Mouse (Mus musculus) 3T3-L1 (cell line): ENCODE measurements around the gene Tnf.

Experiments used
- DNase-seq: peaks from one replicate; pipeline ENCODE4 v3.0.0-alpha.2; 2015; ENCODE audit warnings: low read depth, low spot score

Tnf gene

GRCm38 (mm10) chr17:35198946-35199345 is 2.9 kb downstream of the Tnf start:
- DNase-seq: no peak

- DNase-seq: no peak
Observed at GRCm38 (mm10) chr17:35198029-35198428, 3.8 kb downstream of the Tnf start.

GRCm38 (mm10) chr17:35197126-35197525 is 4.7 kb downstream of the Tnf start:
- DNase-seq: no peak

GRCm38 (mm10) chr17:35196321-35196641 is 5.5 kb downstream of the Tnf start:
- no peak for DNase-seq

- no peak for DNase-seq
Observed at GRCm38 (mm10) chr17:35195631-35196320, 6.0 kb downstream of the Tnf start.

GRCm38 (mm10) chr17:35194844-35195630 is 6.8 kb downstream of the Tnf start:
- no peak for DNase-seq

GRCm38 (mm10) chr17:35193881-35194843 is 7.6 kb downstream of the Tnf start, which contains the start of gene Ltb:
Gene Ltb, plus strand, starts transcription at chr17:35194439.
- DNase-seq: no peak

- DNase-seq: no peak
Observed at GRCm38 (mm10) chr17:35192924-35193323, 8.9 kb downstream of the Tnf start.

GRCm38 (mm10) chr17:35191723-35192122 is 10.1 kb downstream of the Tnf start:
- no peak for DNase-seq

GRCm38 (mm10) chr17:35190096-35190495 is 11.7 kb downstream of the Tnf start:
- peak; percentile 33 for DNase-seq

GRCm38 (mm10) chr17:35189186-35189585 is 12.6 kb downstream of the Tnf start:
- no peak for DNase-seq

GRCm38 (mm10) chr17:35187959-35188610 is 13.7 kb downstream of the Tnf start, which contains the start of gene Lst1:
Gene Lst1, minus strand, starts transcription at chr17:35188439.
- DNase-seq: no peak

GRCm38 (mm10) chr17:35187345-35187744 is 14.5 kb downstream of the Tnf start:
- no peak for DNase-seq

GRCm38 (mm10) chr17:35186681-35187080 is 15.1 kb downstream of the Tnf start:
- DNase-seq: peak; percentile 72

- peak; percentile 91 for DNase-seq
Observed at GRCm38 (mm10) chr17:35185639-35186611, 15.9 kb downstream of the Tnf start.

- DNase-seq: no peak
Observed at GRCm38 (mm10) chr17:35180093-35180492, 21.7 kb downstream of the Tnf start.

GRCm38 (mm10) chr17:35178528-35178927 is 23.3 kb downstream of the Tnf start:
- peak; percentile 87 for DNase-seq

GRCm38 (mm10) chr17:35175968-35176367 is 25.8 kb downstream of the Tnf start, which contains the start of gene Aif1:
Gene Aif1, minus strand, starts transcription at chr17:35176068.
- no peak for DNase-seq

- no peak for DNase-seq
Observed at GRCm38 (mm10) chr17:35175382-35175781, 26.4 kb downstream of the Tnf start.
